Mouse (Mus musculus) bone marrow macrophage, adult 2 months (primary cell): Measurements from ENCODE around the gene Slc30a7.

ENCODE experiments used
- CTCF ChIP-seq: IDR thresholded peaks from 2 replicates; pipeline ENCODE4 v1.5.1; 2012; ENCODE audit warnings: low read depth, mild to moderate bottlenecking, low read length, moderate library complexity
- POLR2A ChIP-seq: IDR thresholded peaks from 2 replicates; pipeline ENCODE4 v1.6.1; 2012; ENCODE audit warnings: mild to moderate bottlenecking, low read depth, low read length, borderline replicate concordance

DNA sequence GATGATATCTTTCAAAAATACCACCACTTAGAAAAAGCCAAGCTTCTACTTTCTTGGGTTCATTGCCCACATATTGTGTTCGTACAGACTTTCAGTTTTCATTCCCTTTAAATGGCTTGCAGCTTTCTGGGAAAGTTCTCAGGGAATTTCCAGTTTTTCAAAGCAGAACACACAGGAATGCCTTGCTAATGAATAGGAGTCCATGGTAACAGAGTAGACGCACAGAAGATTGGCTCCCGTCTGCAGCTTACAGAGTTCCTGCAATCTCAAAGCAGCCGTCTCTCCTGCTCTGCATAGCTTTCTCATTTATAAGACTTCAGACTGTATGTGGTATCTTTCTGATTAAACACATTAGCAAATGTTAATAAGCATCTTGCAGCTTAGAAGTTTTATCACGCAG, 39.8 kb upstream of the Slc30a7 start:
- TF ChIP-seq CTCF (no peak), POLR2A (no peak)
